Mouse (Mus musculus) heart, postnatal 25 days (tissue): ENCODE data around the gene Pde2a. TPM values are rescaled to one million over a fixed set of nuclear protein-coding genes. Genes with fewer than 3 reads are reported as not detected.

Experiments used
- DNase-seq: peaks from one replicate; pipeline ENCODE4 v3.0.0; 2022; ENCODE audit warnings: low spot score
- intact Hi-C: fragments of 180-260 bp; cut with DNase I; formaldehyde crosslinking; loops from one replicate; pipeline ENCODE4 v1.15.1; 2025
- total RNA-seq, 2 experiments: library from RNA; stranded (reverse); gene quantifications; 2 replicates each; pipeline ENCODE4 v1.2.3; 2021

The Pde2a gene
- total RNA-seq, 2 experiments from 2014 or later: 63.6 to 65.9 TPM

GRCm38 (mm10) chr7:101397175-101397574 is 24.3 kb upstream of the Pde2a start:
- DNase-seq: no peak
- intact Hi-C loops: no loop called here

- no peak for DNase-seq
- intact Hi-C loops: no loop called here
Measured at GRCm38 (mm10) chr7:101401510-101401909, 20.0 kb upstream of the Pde2a start.

- DNase-seq: no peak
- intact Hi-C loops: no loop called here
Measured at GRCm38 (mm10) chr7:101403831-101404230, 17.7 kb upstream of the Pde2a start.

GRCm38 (mm10) chr7:101410267-101410936 is 11.1 kb upstream of the Pde2a start, which contains the start of gene Gm45837:
TSS of gene Gm45837 (plus strand) at chr7:101410886.
- DNase-seq: no peak
- intact Hi-C loops: loop anchor here (5.0 kb wide), 1 partner anchor 212 kb away; no protein-coding TSS in a partner anchor

DNA sequence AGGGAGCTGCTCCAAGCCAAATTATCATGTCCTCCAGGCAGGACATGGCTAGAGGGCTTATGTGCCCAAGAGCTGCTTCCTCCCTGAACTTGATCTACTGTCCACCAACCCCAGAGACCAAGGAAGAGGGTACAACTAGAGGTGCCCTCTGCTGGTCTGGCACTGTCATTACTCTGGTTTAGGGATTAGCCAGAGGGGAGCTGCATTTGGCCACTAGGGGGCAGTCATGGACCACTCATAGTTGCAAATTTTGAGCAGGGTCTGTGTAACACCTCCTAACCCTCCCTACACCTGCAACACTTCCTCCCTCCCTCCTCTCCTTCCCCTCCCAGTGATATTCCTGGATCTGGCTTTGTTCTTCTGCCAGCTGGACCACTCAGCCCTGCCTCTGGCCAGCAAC is 8.7 kb upstream of the Pde2a start:
- intact Hi-C loops: loop anchor here (2.0 to 5.0 kb wide), 3 partner anchors 38 to 210 kb away; no protein-coding TSS in a partner anchor
- DNase-seq: peak; percentile 45

- intact Hi-C loops: loop anchor here (5.0 kb wide), 1 partner anchor 208 kb away; no protein-coding TSS in a partner anchor
- no peak for DNase-seq
Measured at GRCm38 (mm10) chr7:101414209-101414608, 7.3 kb upstream of the Pde2a start.

- intact Hi-C loops: loop anchor here (5.0 kb wide), 1 partner anchor 207 kb away; no protein-coding TSS in a partner anchor
Measured at GRCm38 (mm10) chr7:101414661-101415511, 6.6 kb upstream of the Pde2a start.

GRCm38 (mm10) chr7:101415512-101416100 is 5.9 kb upstream of the Pde2a start:
- DNase-seq: no peak
- intact Hi-C loops: no loop called here

More at GRCm38 (mm10) chr7:101414661-101415511, 6.6 kb upstream of the Pde2a start:
- no peak for DNase-seq

DNA sequence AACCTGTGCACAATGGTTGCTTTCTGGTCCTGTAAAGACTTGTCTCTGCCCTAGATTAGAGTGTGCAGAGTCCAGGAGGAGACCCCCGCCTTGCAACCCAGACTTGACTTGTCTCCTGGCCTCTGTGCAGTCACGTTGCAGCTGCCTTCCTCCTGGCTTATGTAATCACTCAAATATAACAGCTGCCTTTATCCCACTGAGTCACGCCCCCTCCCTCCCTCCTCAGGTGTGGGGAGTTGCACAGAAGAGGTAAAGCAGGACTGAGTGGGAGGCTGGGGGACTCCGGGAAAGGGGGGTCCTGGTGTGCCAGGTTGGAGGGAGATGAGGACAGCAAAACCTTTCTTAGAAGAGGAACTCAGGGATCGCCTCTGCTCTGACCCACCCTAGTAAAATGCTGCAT is 5.1 kb upstream of the Pde2a start:
- DNase-seq: no peak
- intact Hi-C loops: no loop called here

DNA sequence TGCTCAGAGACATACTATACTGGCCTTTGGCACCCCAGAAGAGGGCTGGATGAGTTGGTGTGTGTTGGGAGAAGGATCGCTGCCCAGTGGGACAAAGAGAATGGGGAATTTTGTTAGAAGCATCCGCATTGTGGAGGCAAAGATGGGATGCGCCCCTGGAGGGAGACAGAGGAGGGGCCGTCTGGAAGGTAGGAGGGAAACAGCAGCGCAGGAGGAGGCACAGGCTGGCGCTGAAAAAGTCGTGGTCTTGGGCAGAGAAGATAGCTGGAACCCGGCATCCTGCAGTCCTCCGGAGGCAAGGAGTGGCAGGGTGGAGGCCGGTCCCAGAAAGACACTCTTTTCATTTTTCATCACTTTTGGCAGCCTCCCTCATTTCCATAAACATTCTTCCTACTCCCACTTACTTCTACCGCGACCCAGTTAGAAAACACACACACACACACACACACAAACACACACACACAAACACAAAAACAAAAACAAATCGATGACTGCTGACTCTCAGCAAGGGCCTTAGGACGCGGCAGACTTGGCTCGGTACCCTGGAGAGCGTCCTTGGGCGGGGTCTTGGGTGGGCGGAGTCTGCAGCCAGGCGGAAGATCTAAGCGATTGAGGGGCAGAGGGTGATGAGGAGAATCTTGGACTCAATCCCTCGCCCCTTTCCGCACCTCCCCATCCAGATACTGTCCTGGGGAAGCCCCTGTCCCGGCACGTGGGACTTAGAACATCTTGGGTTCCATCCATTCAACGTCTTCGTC is 2.3 kb upstream of the Pde2a start:
- intact Hi-C loops: no loop called here
- no peak for DNase-seq

DNA sequence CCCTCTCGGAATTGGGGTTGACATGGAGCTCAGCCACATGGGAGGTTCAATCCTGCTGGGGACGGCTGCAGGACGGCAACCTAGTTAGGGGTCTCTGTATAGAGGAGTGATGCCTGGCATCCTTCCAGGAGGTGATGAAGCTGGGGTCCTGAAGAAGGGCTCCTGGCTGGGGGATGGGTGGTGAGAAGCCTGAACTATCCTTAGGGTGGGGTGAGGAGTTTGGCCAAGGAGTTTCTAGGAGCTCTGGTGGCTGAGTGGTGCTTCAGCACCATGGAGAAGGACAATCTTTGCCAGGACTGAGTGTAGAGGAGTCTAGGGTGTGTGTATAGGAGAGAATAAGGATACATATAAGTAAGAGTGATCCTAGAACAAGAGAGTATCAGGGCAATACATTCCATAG is 578 bp downstream of the Pde2a start:
- DNase-seq: no peak
- intact Hi-C loops: no loop called here

DNA sequence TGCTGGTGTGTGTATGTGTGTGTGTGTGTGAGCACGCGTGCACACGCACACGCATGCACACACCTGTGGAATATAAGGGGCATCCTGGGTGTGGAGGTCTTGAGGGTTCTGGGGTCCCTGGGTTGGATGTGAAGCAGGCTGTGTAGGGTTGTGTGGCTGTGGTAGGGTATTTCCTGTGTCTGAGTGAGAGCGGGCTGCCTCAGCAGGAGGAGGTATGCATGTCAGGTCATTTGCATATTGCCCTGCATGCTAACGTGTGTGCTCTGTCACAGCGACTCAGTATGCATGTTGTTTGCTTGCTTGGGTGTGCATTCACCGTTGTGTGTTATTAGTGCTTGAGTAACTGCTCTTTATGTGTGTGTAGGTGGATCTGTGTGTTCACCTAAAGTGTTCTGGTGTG is 1.2 kb downstream of the Pde2a start:
- intact Hi-C loops: no loop called here
- no peak for DNase-seq

GRCm38 (mm10) chr7:101423970-101424369 is 2.5 kb downstream of the Pde2a start:
- intact Hi-C loops: no loop called here
- DNase-seq: no peak

GRCm38 (mm10) chr7:101426692-101427091 is 5.2 kb downstream of the Pde2a start:
- DNase-seq: no peak
- intact Hi-C loops: loop anchor here (5.0 kb wide), 1 partner anchor 116 kb away; no protein-coding TSS in a partner anchor

- DNase-seq: no peak
- intact Hi-C loops: loop anchor here (5.0 kb wide), 1 partner anchor 115 kb away; no protein-coding TSS in a partner anchor
Measured at GRCm38 (mm10) chr7:101427736-101428135, 6.2 kb downstream of the Pde2a start.

DNA sequence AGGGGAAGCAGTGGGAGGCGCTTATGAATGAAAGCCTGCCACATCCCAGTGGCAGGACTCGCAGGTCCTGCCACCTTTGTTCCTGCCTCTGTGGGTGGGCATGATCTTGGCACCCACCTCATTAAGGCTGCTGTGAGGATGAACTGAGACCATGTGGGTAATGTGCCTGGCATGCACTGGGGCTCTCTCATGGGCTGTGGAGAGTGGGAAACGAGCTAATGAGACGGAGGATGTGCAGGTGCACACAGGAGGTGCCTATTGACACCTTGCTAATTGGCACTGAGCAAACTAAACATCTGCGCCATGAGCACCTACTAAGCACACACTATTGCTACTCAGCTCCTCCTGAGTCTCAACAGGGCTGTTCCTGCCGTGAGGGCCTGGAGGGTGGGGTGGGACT is 13.5 kb downstream of the Pde2a start:
- intact Hi-C loops: no loop called here
- no peak for DNase-seq

DNA sequence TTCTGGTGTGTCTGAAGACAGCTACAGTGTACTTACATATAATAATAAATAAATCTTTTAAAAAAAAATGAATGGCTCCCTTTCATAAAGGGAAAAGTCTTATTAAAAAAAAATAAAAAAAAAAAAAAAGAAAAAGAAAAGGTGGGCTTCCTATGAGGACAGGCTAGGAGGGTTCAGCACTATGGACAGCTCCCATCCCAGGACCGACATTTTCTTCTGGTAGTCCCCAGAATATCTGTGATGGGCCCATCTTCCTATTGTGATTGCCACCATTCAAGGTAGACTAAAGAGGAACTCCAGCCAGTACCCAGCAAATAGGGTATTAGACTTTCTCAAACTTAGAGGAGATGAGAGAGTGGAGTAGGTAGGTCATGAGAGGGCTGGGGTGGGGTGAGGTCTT is 16.4 kb downstream of the Pde2a start:
- DNase-seq: no peak
- intact Hi-C loops: no loop called here

DNA sequence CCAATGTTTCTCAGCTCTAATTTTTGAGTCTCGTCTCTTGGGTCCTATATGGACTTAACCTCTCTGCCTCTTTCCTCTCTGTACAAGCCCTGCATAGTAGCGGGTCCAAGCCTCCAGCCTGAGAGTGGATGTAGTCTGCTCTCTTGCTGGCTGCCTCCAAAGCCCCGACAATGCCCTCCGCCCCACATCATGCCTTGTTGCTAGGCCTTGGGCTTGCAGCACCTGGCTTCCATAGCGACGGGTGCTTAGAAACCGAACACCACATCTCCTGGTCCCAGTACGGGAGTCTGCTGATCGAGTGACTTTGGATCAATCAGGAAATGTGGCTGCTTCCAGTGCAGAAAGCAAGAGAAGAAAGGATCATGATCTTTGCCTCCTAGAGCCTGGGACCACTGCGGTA is 21.6 kb downstream of the Pde2a start:
- intact Hi-C loops: no loop called here
- no peak for DNase-seq

- no peak for DNase-seq
- intact Hi-C loops: no loop called here
Measured at GRCm38 (mm10) chr7:101444211-101444610, 22.7 kb downstream of the Pde2a start.

DNA sequence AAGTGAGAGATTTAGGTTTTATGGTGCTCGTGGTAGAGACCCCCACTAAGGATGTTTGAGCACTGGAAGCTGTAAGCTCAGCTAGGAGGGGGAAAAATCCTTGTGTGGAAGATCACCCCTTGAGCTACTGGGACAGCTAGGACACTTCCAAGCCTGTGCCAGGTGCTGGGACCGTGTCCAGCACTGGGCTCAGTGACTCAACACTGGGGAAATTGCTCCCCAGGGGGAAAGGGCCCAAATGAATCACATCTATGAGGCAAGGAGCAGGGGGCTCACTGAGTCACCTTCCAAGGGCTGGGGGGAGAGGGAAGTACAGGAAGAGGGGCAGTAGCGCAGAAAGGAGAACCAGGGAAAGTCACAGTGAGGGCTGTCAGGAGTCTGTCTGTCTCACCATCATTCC is 28.4 kb downstream of the Pde2a start:
- intact Hi-C loops: loop anchor here (1.0 to 2.0 kb wide), 3 partner anchors 37 to 88 kb away; no protein-coding TSS in a partner anchor
- no peak for DNase-seq
